Mouse (Mus musculus) colon, adult 2 months (tissue): Measurements from ENCODE around the gene Itgb3bp. TPM values are rescaled to one million over a fixed set of nuclear protein-coding genes. Genes with fewer than 3 reads are reported as not detected.

Experiments used
- polyA plus RNA-seq: library from polyadenylated mRNA; depleted of rRNA; stranded (reverse); fragments of >200 nt; gene quantifications from 2 replicates; pipeline ENCODE4 v1.2.3, GENCODE M21; 2012; rRNA removed

Itgb3bp gene
- polyA plus RNA-seq: 0.15 and 0.30 TPM in 2 replicates

GRCm38 (mm10) chr4:99929613-99930517 is at the start of gene Itgb3bp:
Gene Itgb3bp (minus strand): TSS chr4:99929813.

GRCm38 (mm10) chr4:99929149-99929612 is 432 bp downstream of the Itgb3bp start, which contains the start of gene Pgm1:
Gene Pgm1 (plus strand): TSS chr4:99929414.

DNA sequence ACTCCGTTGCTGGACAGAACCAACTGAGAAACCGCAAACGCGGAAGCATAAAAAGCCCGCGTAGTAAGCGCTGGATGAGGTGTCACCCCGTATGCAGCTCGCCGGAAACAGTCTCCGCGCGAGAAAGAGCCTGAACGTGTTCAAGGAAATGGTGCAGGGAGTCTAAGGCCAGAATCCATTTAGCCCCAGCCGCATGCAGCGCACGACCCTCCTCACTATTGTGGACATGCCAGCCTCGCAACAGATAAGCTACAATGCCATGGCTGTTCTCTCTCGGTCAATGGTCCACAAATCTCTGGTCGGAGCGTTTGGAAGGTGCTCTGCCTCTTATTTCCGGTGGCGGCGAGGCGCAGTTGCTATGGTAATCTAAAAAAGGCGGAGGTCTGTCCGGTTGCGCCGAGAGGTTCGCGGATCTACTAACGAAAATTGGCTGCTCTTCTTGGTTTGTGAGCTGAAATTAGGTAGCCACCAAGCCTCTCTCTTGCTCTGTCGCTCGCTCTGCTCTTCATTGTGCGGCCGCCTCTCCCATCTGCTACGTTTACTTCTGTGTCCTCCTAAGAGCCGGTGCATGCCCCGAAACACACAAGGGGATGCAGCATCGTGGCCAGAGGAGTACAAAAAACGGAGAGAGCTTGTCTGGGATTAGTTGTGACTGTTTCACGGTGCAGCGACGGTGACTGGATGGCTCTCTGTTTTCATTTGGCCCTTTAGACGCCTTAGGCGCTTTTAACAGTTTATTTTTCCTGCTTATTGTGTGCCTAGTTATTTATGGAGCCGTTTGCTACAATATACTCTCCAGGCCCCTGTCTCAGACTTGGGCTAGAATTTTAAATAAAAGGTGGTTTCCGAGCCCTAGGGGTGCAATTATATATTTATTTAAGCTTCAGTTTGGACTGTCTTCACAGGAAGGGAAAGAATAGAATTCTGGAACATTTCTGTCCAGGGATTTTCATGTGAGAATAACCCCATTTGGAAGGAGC is 100.2 kb downstream of the Itgb3bp start, which contains the start of gene Efcab7:
Gene Efcab7, plus strand, starts transcription at position 105 of the 980 bp plus-strand sequence.

Other genes starting within 250 kb of the Itgb3bp start
- 2.0 and 3.2 TPM in 2 replicates for gene Alg6, start 214.1 kb downstream of the Itgb3bp start, polyA plus RNA-seq
- 0.53 and 1.1 TPM in 2 replicates for gene Efcab7, start 100.6 kb downstream of the Itgb3bp start, polyA plus RNA-seq
- 38.5 and 41.0 TPM in 2 replicates for gene Pgm1, start 399 bp downstream of the Itgb3bp start, polyA plus RNA-seq
- gene Ror1, start 166.0 kb upstream of the Itgb3bp start, polyA plus RNA-seq: 2.1 and 2.8 TPM in 2 replicates